Mouse (Mus musculus): ENCODE measurements around the gene Gadd45g. TPM values are rescaled to one million over a fixed set of nuclear protein-coding genes. Genes with fewer than 3 reads are reported as not detected.

Gadd45g gene
- polyA plus RNA-seq, 2 experiments: 43.2 to 51.5 TPM

DNA sequence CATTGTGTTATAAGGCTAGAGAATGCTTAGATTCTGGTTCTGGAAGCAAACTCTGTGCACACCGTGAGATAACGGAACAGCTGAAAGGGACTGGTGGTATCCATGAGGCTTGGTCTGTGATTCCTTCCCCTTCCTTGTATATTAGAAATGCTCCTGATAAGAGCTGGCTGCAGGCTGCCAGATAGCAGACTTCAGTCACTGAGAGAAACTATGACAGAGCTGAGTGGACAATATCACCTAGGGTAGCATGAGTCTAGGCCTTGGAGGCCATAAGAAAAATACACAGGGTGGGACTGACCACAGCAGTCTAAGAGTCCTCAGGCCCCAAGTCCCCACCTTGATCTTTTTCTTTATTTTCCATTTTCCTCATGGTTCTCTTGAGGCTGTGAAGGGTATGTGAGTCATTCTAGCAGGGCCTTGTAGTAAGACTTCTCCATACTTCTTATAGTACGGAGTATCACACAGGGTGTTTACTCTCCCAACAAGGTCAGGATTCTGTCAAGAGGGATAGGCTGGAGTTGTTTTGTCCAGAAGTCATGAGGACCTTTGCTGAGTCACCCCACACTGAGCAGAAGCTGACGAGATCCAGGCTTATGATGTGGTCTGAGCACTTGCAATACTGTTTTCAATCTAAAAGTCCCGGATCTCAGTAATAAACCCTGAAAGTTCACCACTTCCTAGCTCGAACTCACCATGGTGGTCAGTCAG is 45.5 kb downstream of the Gadd45g start:
- no peak overlapping the region for H3K4me3 ChIP-seq (replicated peaks; ENCODE audit: low read length)
- no peak overlapping the region for H3K4me2 ChIP-seq (replicated peaks; ENCODE audit: low read depth, low read length, severe bottlenecking)
- H3K4me1 ChIP-seq (ENCODE audit: control insufficient read depth, insufficient read depth, low read length): no peaks in the 10 kb centered on the region
- DNase-seq (ENCODE audit: low spot score) (no peak), ATAC-seq (ENCODE audit: low FRiP score, low read depth) (no peak)
- WGBS: 87% methylated on average over 6 of the region's 6 CpGs
- H3K9me3 ChIP-seq (ENCODE audit: control insufficient read depth, low read length): no peaks in the 10 kb centered on the region
- H3K36me3 ChIP-seq (ENCODE audit: control insufficient read depth, insufficient read depth, low read length): no peaks in the 10 kb centered on the region
- H3K27ac ChIP-seq (replicated peaks; ENCODE audit: low read depth, low read length): no peak overlapping the region
- no peak for TF ChIP-seq POLR2A (IDR thresholded peaks at IDR 0.05; ENCODE audit: borderline replicate concordance, extremely low read depth, insufficient read depth, insufficient read length)
- H3K9ac ChIP-seq (ENCODE audit: low read depth, low read length, severe bottlenecking): no peak overlapping the region
- H3K27me3 ChIP-seq (ENCODE audit: control insufficient read depth, insufficient read depth, low read length): no peaks in the 10 kb centered on the region

DNA sequence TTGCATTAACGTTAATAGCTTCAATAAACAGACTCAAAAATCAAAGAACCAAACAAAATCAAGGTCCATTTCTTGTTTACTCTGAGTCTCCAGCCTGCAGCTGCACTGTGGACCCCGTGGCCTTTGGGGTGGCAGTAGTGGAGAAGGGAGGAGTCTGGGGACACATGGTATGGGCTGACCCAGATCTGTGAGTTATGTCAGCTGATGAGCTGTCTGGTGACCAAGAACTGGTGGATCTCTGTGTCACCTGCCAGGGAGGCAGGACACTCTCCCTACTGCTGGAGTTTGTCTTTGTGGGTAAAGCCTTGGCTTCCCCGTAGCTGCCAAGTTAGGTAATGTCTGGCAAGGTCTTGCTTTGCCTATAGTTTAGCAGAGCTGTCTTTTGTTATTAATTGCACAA is 51.1 kb downstream of the Gadd45g start:
- Histone ChIP-seq H3K4me3 (replicated peaks; ENCODE audit: low read length) (no peak overlapping the region), H3K9ac (ENCODE audit: low read depth, low read length, severe bottlenecking) (no peak overlapping the region), H3K36me3 (ENCODE audit: control insufficient read depth, insufficient read depth, low read length) (no peaks in the 10 kb centered on the region), H3K9me3 (ENCODE audit: control insufficient read depth, low read length) (no peaks in the 10 kb centered on the region), H3K4me2 (replicated peaks; ENCODE audit: low read depth, low read length, severe bottlenecking) (no peak overlapping the region), H3K27me3 (ENCODE audit: control insufficient read depth, insufficient read depth, low read length) (no peaks in the 10 kb centered on the region), H3K4me1 (ENCODE audit: control insufficient read depth, insufficient read depth, low read length) (peaks cover 3% of the 10 kb centered on the region), H3K27ac (replicated peaks; ENCODE audit: low read depth, low read length) (no peak overlapping the region)
- no peak for ATAC-seq (ENCODE audit: low FRiP score, low read depth)
- WGBS: 76% methylated on average over 3 of the region's 3 CpGs
- DNase-seq (ENCODE audit: low spot score): no peak
- no peak for TF ChIP-seq POLR2A (IDR thresholded peaks at IDR 0.05; ENCODE audit: borderline replicate concordance, extremely low read depth, insufficient read depth, insufficient read length)

Other genes starting within 250 kb of the Gadd45g start
- 160 and 167 TPM in 2 replicates for gene Cks2, start 201.4 kb upstream of the Gadd45g start, polyA plus RNA-seq (2012; rRNA removed)
- 272 and 285 TPM in 2 replicates for gene Cks2, start 201.4 kb upstream of the Gadd45g start, polyA plus RNA-seq (2014; fragmentation: Nextera tagmentation; extraction: Ambion mirVana)
- gene Secisbp2, start 195.0 kb upstream of the Gadd45g start, polyA plus RNA-seq (2012; rRNA removed): 32.8 and 34.5 TPM in 2 replicates
- gene Secisbp2, start 195.0 kb upstream of the Gadd45g start, polyA plus RNA-seq (2014; fragmentation: Nextera tagmentation; extraction: Ambion mirVana): 29.0 and 31.0 TPM in 2 replicates
- 8.5 and 9.6 TPM in 2 replicates for gene Sema4d, start 52.9 kb upstream of the Gadd45g start, polyA plus RNA-seq (2012; rRNA removed)
- gene Sema4d, start 52.9 kb upstream of the Gadd45g start, polyA plus RNA-seq (2014; fragmentation: Nextera tagmentation; extraction: Ambion mirVana): 6.8 and 8.0 TPM in 2 replicates

Measured in limb, embryonic 14.5 days (tissue).